Mouse (Mus musculus): ENCODE measurements around the gene Gm6217. TPM values are rescaled to one million over a fixed set of nuclear protein-coding genes. Genes with fewer than 3 reads are reported as not detected.
A peak's percentile ranks its signal among the peaks of the same experiment; 100 is the strongest.
"Not testable (repeated sequence)": the region's sequence is repeated elsewhere in the genome, so short reads cannot be mapped to it uniquely, and the experiment has no call there.

Gene Gm6217
- polyA plus RNA-seq, 1 experiment from 2014 or later = not detected

DNA sequence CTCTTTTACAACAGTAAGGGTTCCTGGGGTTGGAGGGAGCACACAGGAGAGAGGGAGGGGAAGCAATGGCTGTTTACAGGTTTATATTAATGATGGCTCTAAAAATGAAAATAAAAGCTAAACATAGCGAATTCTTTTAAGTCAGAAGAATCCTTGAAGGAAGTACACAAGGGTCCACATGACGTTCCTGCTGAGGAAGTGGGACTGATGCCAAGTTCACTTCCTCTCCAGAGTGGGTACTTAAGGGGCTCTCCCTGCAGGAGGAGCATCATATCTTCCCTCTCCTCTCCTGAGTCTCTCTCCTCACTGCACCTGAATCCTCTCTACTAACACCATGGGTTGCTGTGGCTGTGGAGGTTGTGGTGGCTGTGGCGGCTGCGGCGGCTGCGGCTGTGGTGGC is 6.5 kb downstream of the Gm6217 start, which contains the start of gene A030014E15Rik:
Gene A030014E15Rik, plus strand, starts transcription at position 268 of the 400 bp plus-strand sequence.
- ATAC-seq (ENCODE audit: insufficient read depth) (no peak), DNase-seq (peak; percentile 53)
- no peak within 1 kb of the TSS for H3K4me3 ChIP-seq (ENCODE audit: low read depth, low read length)
- H3K4me1 ChIP-seq (ENCODE audit: insufficient read depth) = no peaks in the 10 kb centered on the region
- H3K4me2 ChIP-seq = no peak within 1 kb of the TSS
- no peak within 1 kb of the TSS for H3K9ac ChIP-seq
- H3K27me3 ChIP-seq (ENCODE audit: insufficient read depth, low read length) = no peaks in the 10 kb centered on the region
- no peak within 1 kb of the TSS for H3K27ac ChIP-seq (ENCODE audit: low read depth)
- TF ChIP-seq CTCF (IDR thresholded peaks at IDR 0.05; ENCODE audit: low read depth) = no peak
- no peaks in the 10 kb centered on the region for H3K9me3 ChIP-seq (ENCODE audit: low read depth, low read length)
- no peaks in the 10 kb centered on the region for H3K36me3 ChIP-seq (ENCODE audit: insufficient read depth)
- 75% methylated on average over 6 of the region's 6 CpGs for WGBS

DNA sequence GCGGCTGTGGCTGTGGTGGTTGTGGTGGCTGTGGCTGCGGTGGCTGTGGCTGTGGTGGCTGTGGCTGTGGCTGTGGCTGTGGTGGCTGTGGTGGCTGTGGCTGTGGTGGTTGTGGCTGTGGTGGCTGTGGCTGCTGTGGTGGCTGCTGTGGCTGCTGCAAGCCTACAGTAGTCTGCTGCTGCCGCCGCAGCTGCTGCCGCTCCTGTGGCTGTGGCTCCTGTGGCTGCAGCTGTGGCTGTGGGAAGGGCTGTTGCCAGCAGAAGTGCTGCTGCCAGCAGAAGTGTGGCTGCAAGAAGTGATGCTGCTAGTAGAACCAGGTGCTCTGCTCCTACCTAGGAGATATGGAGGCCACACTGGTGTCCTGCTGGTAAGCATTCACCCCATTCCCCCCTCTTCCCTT is 17.8 kb downstream of the Gm6217 start:
- H3K9me3 ChIP-seq (ENCODE audit: low read depth, low read length); ATAC-seq (ENCODE audit: insufficient read depth); DNase-seq: not testable (repeated sequence)

GRCm38 (mm10) chr1:82913025-82913424 is 18.2 kb downstream of the Gm6217 start, which contains the start of gene A030005L19Rik:
TSS of gene A030005L19Rik (plus strand) at chr1:82913325.
- Histone ChIP-seq H3K9ac (no peak within 1 kb of the TSS), H3K27ac (ENCODE audit: low read depth) (no peak within 1 kb of the TSS), H3K4me1 (ENCODE audit: insufficient read depth) (no peaks in the 10 kb centered on the region), H3K9me3 (ENCODE audit: low read depth, low read length) (no peaks in the 10 kb centered on the region), H3K36me3 (ENCODE audit: insufficient read depth) (no peaks in the 10 kb centered on the region), H3K4me3 (ENCODE audit: low read depth, low read length) (no peak within 1 kb of the TSS), H3K27me3 (ENCODE audit: insufficient read depth, low read length) (no peaks in the 10 kb centered on the region), H3K4me2 (no peak within 1 kb of the TSS)
- ATAC-seq (ENCODE audit: insufficient read depth) = no peak
- 85% methylated on average over 3 of the region's 3 CpGs for WGBS
- peak; percentile 31; the same call in 1 of the 2 replicates for TF ChIP-seq CTCF (IDR thresholded peaks at IDR 0.05; ENCODE audit: low read depth)
- no peak for DNase-seq

More for the DNA sequence above, 17.8 kb downstream of the Gm6217 start:
- not testable (repeated sequence) for H3K4me3 ChIP-seq (ENCODE audit: low read depth, low read length); H3K27ac ChIP-seq (ENCODE audit: low read depth); H3K36me3 ChIP-seq (ENCODE audit: insufficient read depth); H3K4me2 ChIP-seq; H3K27me3 ChIP-seq (ENCODE audit: insufficient read depth, low read length); H3K4me1 ChIP-seq (ENCODE audit: insufficient read depth); H3K9ac ChIP-seq
- 95% methylated on average over 5 of the region's 5 CpGs for WGBS

DNA sequence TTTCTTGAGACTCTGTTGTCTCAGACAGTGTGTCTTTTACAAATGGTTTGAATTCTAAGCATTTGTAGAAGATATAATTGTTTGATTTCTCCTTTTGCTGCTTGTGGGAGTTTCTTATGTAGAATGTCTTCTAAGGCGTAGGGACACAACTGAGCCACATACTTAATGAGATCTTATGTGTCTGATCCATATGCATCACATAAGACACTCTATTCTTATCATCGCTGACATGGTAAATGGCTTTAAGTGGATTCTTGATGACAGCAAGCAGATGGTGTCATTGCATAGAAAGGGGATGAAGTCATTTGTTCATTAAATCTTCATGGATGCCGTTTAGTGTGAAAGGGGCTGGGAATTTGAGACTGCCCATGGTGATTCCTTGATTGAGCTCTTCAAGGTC is 25.3 kb downstream of the Gm6217 start:
- no peak overlapping the region for H3K9ac ChIP-seq
- no peaks in the 10 kb centered on the region for H3K9me3 ChIP-seq (ENCODE audit: low read depth, low read length)
- no peak overlapping the region for H3K4me2 ChIP-seq
- H3K27me3 ChIP-seq (ENCODE audit: insufficient read depth, low read length) = no peaks in the 10 kb centered on the region
- 77% methylated on average over 3 of the region's 3 CpGs for WGBS
- no peak overlapping the region for H3K27ac ChIP-seq (ENCODE audit: low read depth)
- ATAC-seq (ENCODE audit: insufficient read depth) (no peak), DNase-seq (no peak)
- peaks cover 13% of the 10 kb centered on the region; the same call in 1 of the 2 replicates for H3K36me3 ChIP-seq (ENCODE audit: insufficient read depth)
- no peak overlapping the region for H3K4me3 ChIP-seq (ENCODE audit: low read depth, low read length)
- no peak for TF ChIP-seq CTCF (IDR thresholded peaks at IDR 0.05; ENCODE audit: low read depth)
- no peaks in the 10 kb centered on the region for H3K4me1 ChIP-seq (ENCODE audit: insufficient read depth)

DNA sequence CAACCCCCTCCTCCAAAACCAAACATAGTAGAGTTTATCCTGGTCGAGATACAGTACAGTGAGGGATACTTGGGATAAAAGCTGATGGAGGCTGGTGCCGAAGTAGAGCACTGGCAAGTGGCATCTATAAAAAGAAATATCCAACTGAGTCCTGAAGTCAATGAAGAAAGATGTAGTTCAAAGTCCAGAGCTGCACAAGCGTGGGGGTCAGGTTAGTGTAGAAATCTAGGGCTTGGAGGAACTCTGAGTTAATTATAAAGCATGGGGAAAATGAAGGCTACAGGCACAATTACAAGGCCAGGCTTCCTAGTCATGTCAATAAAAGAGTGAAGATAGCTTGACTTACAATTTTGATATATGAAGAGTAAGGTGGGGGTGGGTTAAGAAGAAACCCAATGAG is 30.0 kb downstream of the Gm6217 start:
- Histone ChIP-seq H3K27me3 (ENCODE audit: insufficient read depth, low read length) (no peaks in the 10 kb centered on the region), H3K36me3 (ENCODE audit: insufficient read depth) (peaks cover 39% of the 10 kb centered on the region), H3K4me3 (ENCODE audit: low read depth, low read length) (no peak overlapping the region), H3K4me2 (no peak overlapping the region), H3K4me1 (ENCODE audit: insufficient read depth) (no peaks in the 10 kb centered on the region), H3K9me3 (ENCODE audit: low read depth, low read length) (no peaks in the 10 kb centered on the region), H3K9ac (no peak overlapping the region), H3K27ac (ENCODE audit: low read depth) (no peak overlapping the region)
- no peak for TF ChIP-seq CTCF (IDR thresholded peaks at IDR 0.05; ENCODE audit: low read depth)
- DNase-seq = no peak
- ATAC-seq (ENCODE audit: insufficient read depth) = no peak
- WGBS = 92% methylated on average over 3 of the region's 3 CpGs

- DNase-seq (no peak), ATAC-seq (ENCODE audit: insufficient read depth) (no peak)
- Histone ChIP-seq H3K36me3 (ENCODE audit: insufficient read depth) (peaks cover 40% of the 10 kb centered on the region), H3K4me2 (no peak overlapping the region), H3K4me1 (ENCODE audit: insufficient read depth) (no peaks in the 10 kb centered on the region), H3K9ac (no peak overlapping the region), H3K27me3 (ENCODE audit: insufficient read depth, low read length) (no peaks in the 10 kb centered on the region), H3K9me3 (ENCODE audit: low read depth, low read length) (no peaks in the 10 kb centered on the region), H3K27ac (ENCODE audit: low read depth) (no peak overlapping the region), H3K4me3 (ENCODE audit: low read depth, low read length) (no peak overlapping the region)
- 82% methylated on average over 1 of the region's 1 CpGs for WGBS
- no peak for TF ChIP-seq CTCF (IDR thresholded peaks at IDR 0.05; ENCODE audit: low read depth)
Measured at GRCm38 (mm10) chr1:82900567-82900966, 30.6 kb downstream of the Gm6217 start.

DNA sequence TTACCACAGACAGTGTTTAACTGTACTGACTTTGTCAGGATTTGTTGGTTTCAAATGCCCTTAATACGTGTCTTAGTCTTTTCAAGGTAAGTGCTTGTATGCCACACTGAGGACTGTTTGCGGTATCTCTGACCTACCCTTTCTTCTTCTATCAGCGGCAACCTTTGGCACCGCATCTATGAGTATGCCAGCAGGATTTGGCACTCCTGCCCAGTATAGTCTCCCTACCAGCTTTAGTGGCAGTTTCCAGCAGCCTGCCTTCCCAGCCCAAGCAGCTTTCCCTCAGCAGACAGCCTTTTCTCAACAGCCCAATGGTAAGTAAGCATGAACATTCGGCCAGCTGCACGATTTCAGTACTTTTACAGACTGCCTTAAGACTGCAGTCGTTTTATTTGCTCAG is 37.9 kb downstream of the Gm6217 start:
- Histone ChIP-seq H3K4me2 (no peak overlapping the region), H3K27me3 (ENCODE audit: insufficient read depth, low read length) (no peaks in the 10 kb centered on the region), H3K9ac (no peak overlapping the region), H3K27ac (ENCODE audit: low read depth) (no peak overlapping the region), H3K4me3 (ENCODE audit: low read depth, low read length) (no peak overlapping the region), H3K9me3 (ENCODE audit: low read depth, low read length) (no peaks in the 10 kb centered on the region), H3K36me3 (ENCODE audit: insufficient read depth) (peaks cover 58% of the 10 kb centered on the region), H3K4me1 (ENCODE audit: insufficient read depth) (no peaks in the 10 kb centered on the region)
- TF ChIP-seq CTCF (IDR thresholded peaks at IDR 0.05; ENCODE audit: low read depth) = no peak
- ATAC-seq (ENCODE audit: insufficient read depth) (no peak), DNase-seq (no peak)
- WGBS = 86% methylated on average over 7 of the region's 7 CpGs

Other genes with a start within 250 kb of the Gm6217 start
- 214 and 224 TPM in 2 replicates for gene Mff, start 206.5 kb downstream of the Gm6217 start, polyA plus RNA-seq (2014; fragmentation: Nextera tagmentation; extraction: Ambion mirVana)
- gene Tm4sf20, start 162.9 kb downstream of the Gm6217 start, polyA plus RNA-seq (2014; fragmentation: Nextera tagmentation; extraction: Ambion mirVana) = not detected in 2 replicates
- gene Gm47791, start 160.2 kb downstream of the Gm6217 start, polyA plus RNA-seq (2014; fragmentation: Nextera tagmentation; extraction: Ambion mirVana) = not detected in 2 replicates
- gene Agfg1, start 91.9 kb downstream of the Gm6217 start, polyA plus RNA-seq (2014; fragmentation: Nextera tagmentation; extraction: Ambion mirVana) = 47.8 and 48.4 TPM in 2 replicates
- 0.32 TPM in 1 of 2 replicates, not detected in the other for gene A030005L19Rik, start 18.1 kb downstream of the Gm6217 start, polyA plus RNA-seq (2014; fragmentation: Nextera tagmentation; extraction: Ambion mirVana)
- gene A030014E15Rik, start 6.5 kb downstream of the Gm6217 start, polyA plus RNA-seq (2014; fragmentation: Nextera tagmentation; extraction: Ambion mirVana) = not detected in 2 replicates
- gene A030003K21Rik, start 12.0 kb upstream of the Gm6217 start, polyA plus RNA-seq (2014; fragmentation: Nextera tagmentation; extraction: Ambion mirVana) = not detected in 2 replicates
- not detected in 2 replicates for gene Gm7544, start 24.6 kb upstream of the Gm6217 start, polyA plus RNA-seq (2014; fragmentation: Nextera tagmentation; extraction: Ambion mirVana)
- not detected in 2 replicates for gene Gm47955, start 28.9 kb upstream of the Gm6217 start, polyA plus RNA-seq (2014; fragmentation: Nextera tagmentation; extraction: Ambion mirVana)
- not detected in 2 replicates for gene Gm47959, start 69.1 kb upstream of the Gm6217 start, polyA plus RNA-seq (2014; fragmentation: Nextera tagmentation; extraction: Ambion mirVana)
- gene Slc19a3, start 107.0 kb upstream of the Gm6217 start, polyA plus RNA-seq (2014; fragmentation: Nextera tagmentation; extraction: Ambion mirVana) = 0.51 and 0.80 TPM in 2 replicates
- gene Krtap28-10, start 111.1 kb upstream of the Gm6217 start, polyA plus RNA-seq (2014; fragmentation: Nextera tagmentation; extraction: Ambion mirVana) = not detected in 2 replicates
- not detected in 2 replicates for gene Gm47969, start 113.5 kb upstream of the Gm6217 start, polyA plus RNA-seq (2014; fragmentation: Nextera tagmentation; extraction: Ambion mirVana)
- not detected in 2 replicates for gene A030005K14Rik, start 128.0 kb upstream of the Gm6217 start, polyA plus RNA-seq (2014; fragmentation: Nextera tagmentation; extraction: Ambion mirVana)
- not detected in 2 replicates for gene Krtap28-13, start 129.5 kb upstream of the Gm6217 start, polyA plus RNA-seq (2014; fragmentation: Nextera tagmentation; extraction: Ambion mirVana)
- 0.18 TPM in 1 of 2 replicates, not detected in the other for gene Ccl20, start 185.4 kb upstream of the Gm6217 start, polyA plus RNA-seq (2014; fragmentation: Nextera tagmentation; extraction: Ambion mirVana)
- gene Daw1, start 228.4 kb upstream of the Gm6217 start, polyA plus RNA-seq (2014; fragmentation: Nextera tagmentation; extraction: Ambion mirVana) = 0.20 TPM in 1 of 2 replicates, not detected in the other